Mouse (Mus musculus) v-Abl transformed pro-B cells (cell line): ENCODE results near the gene Dab2ip.

Source experiments
- in situ Hi-C, 2 experiments: fragments of 400-800 bp; cut with MboI; formaldehyde crosslinking; loops; one replicate each; pipeline ENCODE4 v1.15.1; 2025; ENCODE audit not compliant: unreplicated experiment in 2 of 2

Gene Dab2ip

GRCm38 (mm10) chr2:35589800-35590199 is 31.7 kb downstream of the Dab2ip start:
- in situ Hi-C loops = no loop called here

GRCm38 (mm10) chr2:35591961-35592724 is 34.1 kb downstream of the Dab2ip start:
- in situ Hi-C loops = no loop called here

GRCm38 (mm10) chr2:35592725-35593392 is 34.8 kb downstream of the Dab2ip start:
- in situ Hi-C loops = no loop called here

- in situ Hi-C loops = no loop called here
Observed at GRCm38 (mm10) chr2:35593889-35594288, 35.8 kb downstream of the Dab2ip start.

- in situ Hi-C loops = no loop called here
Observed at GRCm38 (mm10) chr2:35595102-35595501, 37.0 kb downstream of the Dab2ip start.

GRCm38 (mm10) chr2:35595718-35596117 is 37.7 kb downstream of the Dab2ip start:
- in situ Hi-C loops = no loop called here

GRCm38 (mm10) chr2:35596796-35597195 is 38.7 kb downstream of the Dab2ip start:
- in situ Hi-C loops = no loop called here

- in situ Hi-C loops = no loop called here
Observed at GRCm38 (mm10) chr2:35598819-35599218, 40.8 kb downstream of the Dab2ip start.

GRCm38 (mm10) chr2:35601665-35602064 is 43.6 kb downstream of the Dab2ip start:
- in situ Hi-C loops = no loop called here

GRCm38 (mm10) chr2:35607476-35607875 is 49.4 kb downstream of the Dab2ip start:
- in situ Hi-C loops = no loop called here

GRCm38 (mm10) chr2:35608856-35609255 is 50.8 kb downstream of the Dab2ip start:
- in situ Hi-C loops = no loop called here

- in situ Hi-C loops = no loop called here
Observed at GRCm38 (mm10) chr2:35609317-35609716, 51.3 kb downstream of the Dab2ip start.

- in situ Hi-C loops = no loop called here
Observed at GRCm38 (mm10) chr2:35610168-35610951, 52.3 kb downstream of the Dab2ip start.

GRCm38 (mm10) chr2:35610976-35611375 is 52.9 kb downstream of the Dab2ip start:
- in situ Hi-C loops = no loop called here

- in situ Hi-C loops = no loop called here
Observed at GRCm38 (mm10) chr2:35611645-35612044, 53.6 kb downstream of the Dab2ip start.

- in situ Hi-C loops = no loop called here
Observed at GRCm38 (mm10) chr2:35612297-35612696, 54.2 kb downstream of the Dab2ip start.

GRCm38 (mm10) chr2:35613946-35614353 is 55.9 kb downstream of the Dab2ip start:
- in situ Hi-C loops = no loop called here

GRCm38 (mm10) chr2:35614411-35614810 is 56.3 kb downstream of the Dab2ip start:
- in situ Hi-C loops = no loop called here

GRCm38 (mm10) chr2:35615366-35615765 is 57.3 kb downstream of the Dab2ip start:
- in situ Hi-C loops = no loop called here

- in situ Hi-C loops = no loop called here
Observed at GRCm38 (mm10) chr2:35615977-35616376, 57.9 kb downstream of the Dab2ip start.

GRCm38 (mm10) chr2:35616891-35617658 is 59.0 kb downstream of the Dab2ip start:
- in situ Hi-C loops = no loop called here
